19 mouse cellular contexts compared by ENCODE assay signal in genomic region chr11:103248837-103249236, GRCm38 (mm10). TPM values are rescaled to one million over a fixed set of nuclear protein-coding genes. Genes with fewer than 3 reads are reported as not detected.
DNase-seq lines count a peak whose midpoint lies in the region; ATAC-seq and TF ChIP-seq lines count a peak whose summit lies in the region.
"Had no signal": no experiment of that assay in that cellular context is flagged by ENCODE, and none has a peak within 500 bp of the region (broad histone marks: within the 10 kb centered on the region; RNA-seq: fewer than 3 reads in every experiment).

No protein-coding gene starts in this region.

- 67% methylated on average over 5 of the region's 5 CpGs for WGBS in heart, embryonic 16.5 days
- 54% methylated on average over 5 of the region's 5 CpGs for WGBS in spleen, adult 2 months
- WGBS in liver, postnatal 0 days (ENCODE audit: insufficient replicate concordance), result 59% methylated on average over 5 of the region's 5 CpGs

- peak overlapping the region; percentile 23; the same call in 1 of the 2 replicates for H3K9ac ChIP-seq in heart, embryonic 16.5 days (ENCODE audit: low read length)
- H3K9ac ChIP-seq in liver, postnatal 0 days (replicated peaks), result no peak overlapping the region
- H3K9ac ChIP-seq: lung, embryonic 14.5 days; midbrain, embryonic 13.5 days had no signal

- no peak for ATAC-seq in heart, embryonic 16.5 days (replicated peaks; ENCODE audit: extremely low read depth, insufficient read depth, low FRiP score)
- ATAC-seq in liver, postnatal 0 days, result no peak
- no peak for ATAC-seq in erythroid progenitor cell, adult 5-6 weeks (replicated peaks; ENCODE audit: low FRiP score, poor library complexity, severe bottlenecking)
- ATAC-seq: hindbrain, embryonic 16.5 days; midbrain, embryonic 13.5 days had no signal

- no peak for TF ChIP-seq CTCF in spleen, adult 2 months (IDR thresholded peaks at IDR 0.05; ENCODE audit: extremely low read depth, insufficient read depth, insufficient read length, insufficient replicate concordance)
- TF ChIP-seq CTCF in liver, postnatal 0 days (IDR thresholded peaks at IDR 0.05; ENCODE audit: low read depth), result no peak

- H3K4me1 ChIP-seq in heart, embryonic 16.5 days (ENCODE audit: control insufficient read depth, insufficient read depth, low read length), result peaks cover 40% of the 10 kb centered on the region
- peaks cover 54% of the 10 kb centered on the region; the same call in 1 of the 2 replicates for H3K4me1 ChIP-seq in spleen, adult 2 months (ENCODE audit: control insufficient read depth, insufficient read depth, insufficient read length)
- peaks cover 23% of the 10 kb centered on the region for H3K4me1 ChIP-seq in liver, postnatal 0 days (ENCODE audit: insufficient read depth)

- no peak overlapping the region for H3K4me2 ChIP-seq in heart, embryonic 16.5 days (ENCODE audit: low read depth, low read length)
- H3K4me2 ChIP-seq in liver, postnatal 0 days (ENCODE audit: low read depth, low read length), result no peak overlapping the region
- H3K4me2 ChIP-seq: lung, embryonic 14.5 days; midbrain, embryonic 13.5 days had no signal

- no peaks in the 10 kb centered on the region for H3K36me3 ChIP-seq in heart, embryonic 16.5 days (ENCODE audit: control insufficient read depth, insufficient read depth)
- H3K36me3 ChIP-seq in spleen, adult 2 months (ENCODE audit: control insufficient read depth, insufficient read depth, low read length), result no peaks in the 10 kb centered on the region
- no peaks in the 10 kb centered on the region; the same call in 1 of the 2 replicates for H3K36me3 ChIP-seq in liver, postnatal 0 days (replicated peaks; ENCODE audit: insufficient read depth, low read length)
- H3K36me3 ChIP-seq: forebrain, embryonic 10.5 days; midbrain, embryonic 13.5 days had no signal

- peak overlapping the region; percentile 43 for H3K27ac ChIP-seq in heart, embryonic 16.5 days (ENCODE audit: low read length)
- peak overlapping the region; percentile 68 for H3K27ac ChIP-seq in spleen, adult 2 months (ENCODE audit: insufficient read depth, low read length)
- peak overlapping the region; percentile 81 for H3K27ac ChIP-seq in liver, postnatal 0 days (ENCODE audit: low read depth)
- H3K27ac ChIP-seq: forebrain, embryonic 10.5 days had no signal

- no peaks in the 10 kb centered on the region for H3K27me3 ChIP-seq in heart, embryonic 16.5 days (ENCODE audit: control insufficient read depth, insufficient read depth, low read length)
- no peaks in the 10 kb centered on the region for H3K27me3 ChIP-seq in spleen, adult 2 months (ENCODE audit: control insufficient read depth, insufficient read depth, low read length)
- no peaks in the 10 kb centered on the region for H3K27me3 ChIP-seq in liver, postnatal 0 days (ENCODE audit: insufficient read depth, low read length)
- H3K27me3 ChIP-seq: midbrain, embryonic 13.5 days had no signal

- DNase-seq in heart, adult 18-20 months, result no peak
- no peak for DNase-seq in spleen, adult 2 months (ENCODE audit: low read depth in 1 of 2, low spot score in 2 of 2)
- no peak for DNase-seq in spleen, adult 12 weeks (ENCODE audit: low spot score)
- no peak for DNase-seq in liver, postnatal 0 days
- no peak for DNase-seq in cerebellum, postnatal 4 days (ENCODE audit: low spot score in 2 of 2)
- no peak for DNase-seq in layer of hippocampus, adult 18-20 months (ENCODE audit: low spot score in 2 of 2)
- DNase-seq: adrenal gland, adult 8-10 months; cerebellum, adult 8-10 months; embryo, embryonic 11 days; heart, postnatal 36 days; kidney, adult 18-20 months; kidney, postnatal 14 days; lung, embryonic 14.5 days; right cerebral cortex, adult 18-20 months had no signal

- TF ChIP-seq EP300 in liver, postnatal 0 days (IDR thresholded peaks at IDR 0.05; ENCODE audit: low read depth), result no peak

- no peak overlapping the region for H3K4me3 ChIP-seq in heart, embryonic 16.5 days (ENCODE audit: low read length)
- no peak overlapping the region for H3K4me3 ChIP-seq in spleen, adult 2 months (ENCODE audit: extremely low read depth, insufficient read depth, insufficient read length)
- H3K4me3 ChIP-seq in liver, postnatal 0 days (ENCODE audit: low read depth, low read length), result no peak overlapping the region
- H3K4me3 ChIP-seq: forebrain, embryonic 10.5 days; midbrain, embryonic 13.5 days had no signal

- H3K9me3 ChIP-seq in heart, embryonic 16.5 days (replicated peaks; ENCODE audit: control insufficient read depth, low read length), result no peaks in the 10 kb centered on the region
- no peaks in the 10 kb centered on the region for H3K9me3 ChIP-seq in liver, postnatal 0 days (ENCODE audit: low read length)
- H3K9me3 ChIP-seq: forebrain, embryonic 10.5 days; midbrain, embryonic 13.5 days had no signal

- TF ChIP-seq POLR2A in spleen, adult 2 months (IDR thresholded peaks at IDR 0.05; ENCODE audit: low read depth, low read length), result no peak

RNA-seq across cellular contexts. Expression of gene Map3k14, which starts 18.4 kb away (rescaled TPM):
- polyA plus RNA-seq in heart, embryonic 16.5 days (2015; fragmentation: Nextera tagmentation; extraction: Ambion mirVana), result 3.0 and 4.8 TPM in 2 replicates
- 1 to 10 TPM; 2.5 to 3.0 TPM for total RNA-seq in heart, adult 18-20 months (2021)
- 49.6 and 57.7 TPM in 2 replicates for polyA plus RNA-seq in spleen, adult 2 months (2012; rRNA removed)
- polyA plus RNA-seq in liver, postnatal 0 days (2015; fragmentation: Nextera tagmentation; extraction: Ambion mirVana), result 0.67 and 0.78 TPM in 2 replicates
- 1 to 10 TPM; 4.5 to 4.7 TPM for total RNA-seq in layer of hippocampus, adult 18-20 months (2021)
- total RNA-seq in erythroid progenitor cell, adult 5-6 weeks (2015; ENCODE audit: low replicate concordance), result 2.9 and 3.8 TPM in 2 replicates
- total RNA-seq in erythroid progenitor cell, adult 5-6 weeks (2017; ENCODE audit: low replicate concordance), result 0.51 and 3.8 TPM in 2 replicates

RNA-seq across cellular contexts. Expression of gene Spata32, which starts 30.6 kb away (rescaled TPM):
- not detected in 2 replicates for polyA plus RNA-seq in heart, embryonic 16.5 days (2015; fragmentation: Nextera tagmentation; extraction: Ambion mirVana)
- total RNA-seq in heart, adult 18-20 months (2021), result not detected
- polyA plus RNA-seq in spleen, adult 2 months (2012; rRNA removed), result not detected in 2 replicates
- not detected in 2 replicates for polyA plus RNA-seq in liver, postnatal 0 days (2015; fragmentation: Nextera tagmentation; extraction: Ambion mirVana)
- 1 to 10 TPM in 1 of 2 experiments, under 1 TPM in 1; 0.99 to 1.6 TPM for total RNA-seq in layer of hippocampus, adult 18-20 months (2021)
- total RNA-seq in erythroid progenitor cell, adult 5-6 weeks (2015; ENCODE audit: low replicate concordance), result not detected in 2 replicates
- not detected in 2 replicates for total RNA-seq in erythroid progenitor cell, adult 5-6 weeks (2017; ENCODE audit: low replicate concordance)
- total RNA-seq: adrenal gland, adult 8-10 months; heart, postnatal 36 days had no signal
- polyA plus RNA-seq: forebrain, embryonic 10.5 days; lung, embryonic 14.5 days had no signal

RNA-seq across cellular contexts. Expression of gene 1700023F06Rik, which starts 40.5 kb away (rescaled TPM):
- polyA plus RNA-seq in heart, embryonic 16.5 days (2015; fragmentation: Nextera tagmentation; extraction: Ambion mirVana), result 0.17 and 0.25 TPM in 2 replicates
- not detected for total RNA-seq in heart, adult 18-20 months (2021)
- not detected in 2 replicates for polyA plus RNA-seq in spleen, adult 2 months (2012; rRNA removed)
- polyA plus RNA-seq in liver, postnatal 0 days (2015; fragmentation: Nextera tagmentation; extraction: Ambion mirVana), result 0.09 TPM in 1 of 2 replicates, not detected in the other
- 1 to 10 TPM; 1.6 to 2.2 TPM for total RNA-seq in layer of hippocampus, adult 18-20 months (2021)
- total RNA-seq in erythroid progenitor cell, adult 5-6 weeks (2015; ENCODE audit: low replicate concordance), result 6.3 TPM in 1 of 2 replicates, not detected in the other
- total RNA-seq in erythroid progenitor cell, adult 5-6 weeks (2017; ENCODE audit: low replicate concordance), result not detected in 2 replicates
- total RNA-seq: heart, postnatal 36 days had no signal
